Mouse (Mus musculus) central nervous system, embryonic 18 days (tissue): ENCODE measurements around the gene Trim31. TPM values are rescaled to one million over a fixed set of nuclear protein-coding genes. Genes with fewer than 3 reads are reported as not detected.

Experiments
- polyA plus RNA-seq: library from polyadenylated mRNA; depleted of rRNA; stranded (reverse); fragments of >200 nt; gene quantifications from 2 replicates; pipeline ENCODE4 v1.2.3, GENCODE M21; 2012; rRNA removed

The Trim31 gene
- not detected in 2 replicates for polyA plus RNA-seq

DNA sequence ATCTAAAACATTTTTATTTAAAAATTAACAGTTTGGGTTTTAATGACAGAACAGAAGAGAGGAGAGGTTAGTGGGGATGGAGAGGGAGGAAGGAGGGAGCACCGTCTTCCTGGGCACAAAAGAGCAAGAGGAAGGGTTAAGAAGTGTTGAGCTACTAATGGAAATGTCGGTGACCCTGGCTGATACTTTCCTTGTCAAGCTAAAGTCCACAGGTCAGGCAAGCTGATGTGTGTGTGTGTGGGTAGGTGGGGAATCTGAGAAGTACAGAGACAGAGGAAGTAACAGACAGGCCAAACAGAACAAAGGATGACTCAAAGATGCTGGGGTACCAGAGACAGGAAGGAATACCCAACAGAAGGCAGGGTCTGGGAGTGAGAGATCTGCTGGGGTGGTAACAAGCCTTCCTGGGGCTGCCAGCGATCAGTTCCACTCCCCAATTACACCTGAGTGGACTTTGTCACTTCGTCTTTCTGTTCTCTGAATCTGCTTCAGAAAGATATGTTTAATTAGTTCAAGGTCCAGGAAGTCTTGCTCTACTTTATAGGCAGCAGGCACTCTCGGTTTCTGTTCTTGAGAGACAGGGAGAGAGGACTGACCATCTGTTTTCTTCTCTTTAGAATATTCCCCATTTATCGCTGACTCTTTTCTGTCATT is at the start of gene Trim31:
TSS of gene Trim31 (plus strand) at position 567 of the 654 bp plus-strand sequence.

DNA sequence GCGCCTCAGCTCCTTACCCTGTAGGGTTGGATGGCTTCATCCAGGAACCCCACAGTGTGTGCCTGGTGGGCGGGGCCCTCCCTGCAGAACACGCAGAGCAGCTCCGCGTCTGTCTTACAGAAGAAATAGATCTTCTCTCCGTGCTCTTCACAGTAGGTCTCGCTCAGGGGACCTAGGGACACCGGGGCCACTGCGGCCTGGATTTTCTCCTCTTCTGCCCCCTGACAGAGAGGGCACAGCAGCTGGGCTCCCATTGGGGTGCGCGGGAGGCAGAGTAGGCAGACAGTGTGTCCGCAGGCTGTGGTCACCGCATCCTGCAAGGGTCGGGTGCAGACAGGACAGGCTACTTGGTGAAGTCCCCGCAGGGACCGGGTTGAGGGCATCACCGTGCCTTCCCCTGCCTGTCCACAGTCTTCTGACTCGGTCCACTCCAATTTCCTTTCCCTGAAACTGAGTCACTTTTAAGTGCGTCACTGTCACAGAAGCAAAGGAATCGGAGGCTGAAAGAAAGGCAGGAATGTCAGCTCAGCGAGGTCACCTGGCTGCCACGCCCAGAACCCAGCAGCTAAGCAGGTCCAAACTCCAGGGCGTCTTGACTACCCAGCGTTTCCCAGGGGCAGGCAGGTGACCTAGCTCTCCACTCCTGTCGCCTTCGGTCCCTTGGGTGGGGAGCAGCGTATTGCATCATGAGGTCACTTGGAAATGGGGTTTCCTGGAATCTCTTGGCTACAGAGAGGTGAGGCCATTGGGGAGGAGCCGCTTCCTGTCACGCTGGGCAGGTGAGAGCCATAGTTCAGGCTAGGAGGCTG is 31.0 kb upstream of the Trim31 start, which contains the start of gene Trim15:
TSS of gene Trim15 (minus strand) at position 492 of the 809 bp plus-strand sequence.

GRCm38 (mm10) chr17:36869284-36869954 is 28.5 kb upstream of the Trim31 start, which contains the start of gene Trim10:
Gene Trim10, plus strand, starts transcription at chr17:36869574.

DNA sequence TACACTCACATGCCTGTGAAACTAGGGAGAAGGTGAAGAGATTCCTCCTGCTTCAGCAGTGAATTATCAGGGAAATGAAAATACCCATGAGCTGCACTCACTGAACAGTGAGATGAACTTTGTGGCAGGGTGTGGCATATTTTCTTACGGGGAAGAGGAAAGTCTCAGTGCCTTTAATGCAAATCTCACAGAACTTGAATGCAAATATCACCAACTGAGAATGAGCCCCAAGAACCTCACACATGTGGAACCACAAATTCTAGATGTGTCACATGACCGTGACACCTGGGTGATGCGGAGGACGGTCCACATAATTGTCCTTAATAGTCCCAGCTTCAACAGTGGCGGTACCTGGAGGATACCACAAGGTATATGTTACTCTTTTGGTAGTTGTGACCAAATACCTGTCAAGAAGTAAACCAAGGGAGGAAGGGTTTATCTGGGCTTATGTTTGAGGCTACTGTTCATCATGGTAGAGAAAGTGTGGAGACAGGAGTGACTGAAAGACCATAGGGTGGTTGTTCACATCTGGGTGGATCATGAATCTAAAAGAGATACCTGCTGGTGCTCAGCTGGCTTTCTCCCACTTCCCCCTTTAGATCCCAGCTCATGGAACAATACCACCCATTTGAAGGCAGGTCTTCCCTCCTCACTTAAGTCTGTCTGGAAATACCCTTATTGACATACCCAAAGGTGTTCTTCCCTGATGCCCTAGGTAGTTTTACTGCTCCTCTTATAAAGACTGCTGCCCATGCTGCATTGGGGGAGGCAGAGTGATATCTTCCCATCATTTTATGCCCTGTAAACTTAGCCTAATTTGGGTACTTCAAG is 7.6 kb upstream of the Trim31 start, which contains the start of gene Trim40:
TSS of gene Trim40 (minus strand) at position 51 of the 831 bp plus-strand sequence.

GRCm38 (mm10) chr17:36942791-36943471 is 45.0 kb downstream of the Trim31 start, which contains the start of gene Rnf39:
Gene Rnf39, plus strand, starts transcription at chr17:36942918.

DNA sequence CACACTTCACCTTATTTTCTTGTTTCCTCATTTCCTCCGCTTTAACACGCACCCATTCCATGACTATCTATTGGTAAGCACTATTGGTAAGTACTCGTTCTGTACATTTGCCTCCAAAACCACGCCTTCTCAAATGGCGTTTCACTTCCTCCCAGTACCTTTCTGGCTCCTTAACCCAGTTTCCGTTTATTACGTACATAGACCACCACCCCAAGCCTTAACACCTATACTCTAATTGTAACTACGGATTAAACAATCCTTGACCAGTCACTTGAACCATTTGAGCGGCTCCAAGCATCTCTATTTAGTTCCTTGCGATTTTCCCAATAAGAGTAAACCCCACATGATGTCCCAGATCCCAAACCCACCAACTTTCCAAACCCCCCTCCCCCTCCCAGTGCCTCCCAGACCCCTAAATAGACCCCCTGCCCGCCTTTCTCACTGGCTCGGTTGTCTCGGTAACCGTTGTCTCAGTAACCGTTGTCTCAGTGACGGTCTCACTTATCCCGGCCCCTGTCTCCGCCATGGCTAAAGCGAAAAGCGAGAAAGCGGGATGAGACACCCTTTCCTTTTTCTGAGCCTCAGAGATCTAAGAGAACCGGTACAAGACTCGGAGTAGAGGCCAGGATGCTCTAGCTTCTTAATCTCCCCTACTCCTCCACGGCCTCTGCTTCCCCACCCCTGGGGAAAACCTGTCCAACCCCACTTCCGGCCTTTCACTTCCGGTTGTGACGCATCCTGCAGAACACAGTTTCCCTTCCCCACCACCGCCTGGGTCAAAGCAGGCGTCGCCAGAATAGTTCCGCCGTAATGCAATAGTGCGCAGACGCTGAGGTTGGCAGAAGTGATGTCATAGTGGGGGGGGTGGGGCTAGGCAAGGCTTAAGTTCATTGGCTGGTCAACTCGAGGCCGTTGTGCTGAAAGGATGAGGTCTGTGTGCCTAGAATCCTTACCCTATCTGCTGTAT is 53.3 kb downstream of the Trim31 start, which contains the start of gene Ppp1r11:
TSS of gene Ppp1r11 (minus strand) at position 761 of the 967 bp plus-strand sequence.

GRCm38 (mm10) chr17:36957999-36958743 is 60.3 kb downstream of the Trim31 start, which contains the start of the genes Znrd1 and Znrd1as:
Gene Znrd1, minus strand, starts transcription at chr17:36958559.
Gene Znrd1as, plus strand, starts transcription at chr17:36958592.

Other genes starting within 250 kb of the Trim31 start
- gene H2-M1, start 225.9 kb upstream of the Trim31 start, polyA plus RNA-seq = not detected in 2 replicates
- gene H2-M10.5, start 125.2 kb upstream of the Trim31 start, polyA plus RNA-seq = not detected in 2 replicates
- gene H2-M10.6, start 85.9 kb upstream of the Trim31 start, polyA plus RNA-seq = not detected in 2 replicates
- 27.3 and 28.2 TPM in 2 replicates for gene Trim26, start 61.0 kb upstream of the Trim31 start, polyA plus RNA-seq
- 0.43 and 3.0 TPM in 2 replicates for gene Trim15, start 30.9 kb upstream of the Trim31 start, polyA plus RNA-seq
- gene Trim10, start 28.5 kb upstream of the Trim31 start, polyA plus RNA-seq = 0.05 TPM in 2 replicates
- gene Trim40, start 8.0 kb upstream of the Trim31 start, polyA plus RNA-seq = 0.15 and 0.21 TPM in 2 replicates
- gene Rnf39, start 44.8 kb downstream of the Trim31 start, polyA plus RNA-seq = 1.5 and 2.0 TPM in 2 replicates
- gene Ppp1r11, start 53.6 kb downstream of the Trim31 start, polyA plus RNA-seq = 154 and 160 TPM in 2 replicates
- gene Znrd1, start 60.4 kb downstream of the Trim31 start, polyA plus RNA-seq = 42.6 and 42.9 TPM in 2 replicates
- 4.1 and 4.6 TPM in 2 replicates for gene Znrd1as, start 60.5 kb downstream of the Trim31 start, polyA plus RNA-seq
- 1.6 and 1.9 TPM in 2 replicates for gene 2410137M14Rik, start 83.1 kb downstream of the Trim31 start, polyA plus RNA-seq
- gene H2-M5, start 91.4 kb downstream of the Trim31 start, polyA plus RNA-seq = 13.8 and 14.5 TPM in 2 replicates
- gene Zfp57, start 103.0 kb downstream of the Trim31 start, polyA plus RNA-seq = 444 and 477 TPM in 2 replicates
- gene Mog, start 125.3 kb downstream of the Trim31 start, polyA plus RNA-seq = 0.08 and 0.11 TPM in 2 replicates
- gene Gabbr1, start 147.8 kb downstream of the Trim31 start, polyA plus RNA-seq = 279 and 285 TPM in 2 replicates
- gene Olfr90, start 190.4 kb downstream of the Trim31 start, polyA plus RNA-seq = not detected in 2 replicates
- not detected in 2 replicates for gene Olfr91, start 200.2 kb downstream of the Trim31 start, polyA plus RNA-seq
- gene Olfr92, start 222.0 kb downstream of the Trim31 start, polyA plus RNA-seq = not detected in 2 replicates